Mouse (Mus musculus): ENCODE data around the gene Tinagl1.

The Tinagl1 gene

GRCm38 (mm10) chr4:130177087-130177486 lies 2.2 kb upstream of the Tinagl1 start:
- DNase-seq = no peak

- no peak for DNase-seq
These were observed 1.3 kb upstream of the Tinagl1 start for GRCm38 (mm10) chr4:130176156-130176720.

- no peak for DNase-seq
These were observed 439 bp downstream of the Tinagl1 start for GRCm38 (mm10) chr4:130174335-130175031.

- DNase-seq = peak; percentile 38
These were observed 1.0 kb downstream of the Tinagl1 start for GRCm38 (mm10) chr4:130173911-130174311.

- DNase-seq = no peak
These were observed 1.7 kb downstream of the Tinagl1 start for GRCm38 (mm10) chr4:130173060-130173822.

GRCm38 (mm10) chr4:130171951-130172765 lies 2.8 kb downstream of the Tinagl1 start:
- no peak for DNase-seq

- no peak for DNase-seq
These were observed 4.6 kb downstream of the Tinagl1 start for GRCm38 (mm10) chr4:130170362-130170761.

- no peak for DNase-seq
These were observed 5.4 kb downstream of the Tinagl1 start for GRCm38 (mm10) chr4:130169411-130169971.

GRCm38 (mm10) chr4:130168280-130169183 lies 6.4 kb downstream of the Tinagl1 start:
- no peak for DNase-seq

- DNase-seq = no peak
These were observed 7.1 kb downstream of the Tinagl1 start for GRCm38 (mm10) chr4:130167814-130168213.

GRCm38 (mm10) chr4:130167321-130167720 lies 7.6 kb downstream of the Tinagl1 start:
- DNase-seq = no peak

GRCm38 (mm10) chr4:130166592-130166991 lies 8.3 kb downstream of the Tinagl1 start:
- DNase-seq = no peak

GRCm38 (mm10) chr4:130166061-130166460 lies 8.9 kb downstream of the Tinagl1 start:
- DNase-seq = no peak

- DNase-seq = no peak
These were observed 10.8 kb downstream of the Tinagl1 start for GRCm38 (mm10) chr4:130164121-130164520.

GRCm38 (mm10) chr4:130163391-130163861 lies 11.5 kb downstream of the Tinagl1 start:
- no peak for DNase-seq

- no peak for DNase-seq
These were observed 13.6 kb downstream of the Tinagl1 start for GRCm38 (mm10) chr4:130161349-130161748.

- no peak for DNase-seq
These were observed 18.0 kb downstream of the Tinagl1 start for GRCm38 (mm10) chr4:130156812-130157371.

GRCm38 (mm10) chr4:130154250-130154649 lies 20.7 kb downstream of the Tinagl1 start:
- DNase-seq = no peak

GRCm38 (mm10) chr4:130148405-130148804 lies 26.5 kb downstream of the Tinagl1 start:
- DNase-seq = no peak

- DNase-seq = no peak
These were observed 33.1 kb downstream of the Tinagl1 start for GRCm38 (mm10) chr4:130141786-130142185.

GRCm38 (mm10) chr4:130140992-130141402 lies 33.9 kb downstream of the Tinagl1 start:
- no peak for DNase-seq
